Mouse (Mus musculus): ENCODE results near the gene Wrap53.
A peak's percentile ranks its signal among the peaks of the same experiment; 100 is the strongest.
"Not testable (repeated sequence)": the region's sequence is repeated elsewhere in the genome, so short reads cannot be mapped to it uniquely, and the experiment has no call there.

The Wrap53 gene

DNA sequence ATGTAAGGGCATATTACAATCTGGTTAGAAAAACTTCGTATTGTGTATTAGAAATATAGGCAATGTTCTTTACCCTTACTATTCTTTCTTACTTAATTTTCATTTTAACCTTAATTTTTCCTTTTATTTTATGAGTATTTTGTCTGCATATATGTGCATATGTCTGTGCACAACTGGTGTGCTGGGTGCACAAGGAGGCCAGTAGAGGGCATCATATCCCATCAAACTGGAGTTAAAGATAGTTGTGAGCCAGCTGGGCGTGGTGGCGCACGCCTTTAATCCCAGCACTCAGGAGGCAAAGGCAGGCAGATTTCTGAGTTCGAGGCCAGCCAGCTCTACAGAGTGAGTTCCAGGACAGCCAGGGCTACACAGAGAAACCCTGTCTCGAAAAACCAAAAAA is 49.3 kb downstream of the Wrap53 start:
- DNase-seq (ENCODE audit: low read depth): not testable (repeated sequence)

GRCm38 (mm10) chr11:69530281-69530680 is 49.8 kb downstream of the Wrap53 start:
- DNase-seq (ENCODE audit: low read depth): not testable (repeated sequence)

- no peak for DNase-seq (ENCODE audit: low read depth)
Measured at GRCm38 (mm10) chr11:69528031-69528390, 52.0 kb downstream of the Wrap53 start.

DNA sequence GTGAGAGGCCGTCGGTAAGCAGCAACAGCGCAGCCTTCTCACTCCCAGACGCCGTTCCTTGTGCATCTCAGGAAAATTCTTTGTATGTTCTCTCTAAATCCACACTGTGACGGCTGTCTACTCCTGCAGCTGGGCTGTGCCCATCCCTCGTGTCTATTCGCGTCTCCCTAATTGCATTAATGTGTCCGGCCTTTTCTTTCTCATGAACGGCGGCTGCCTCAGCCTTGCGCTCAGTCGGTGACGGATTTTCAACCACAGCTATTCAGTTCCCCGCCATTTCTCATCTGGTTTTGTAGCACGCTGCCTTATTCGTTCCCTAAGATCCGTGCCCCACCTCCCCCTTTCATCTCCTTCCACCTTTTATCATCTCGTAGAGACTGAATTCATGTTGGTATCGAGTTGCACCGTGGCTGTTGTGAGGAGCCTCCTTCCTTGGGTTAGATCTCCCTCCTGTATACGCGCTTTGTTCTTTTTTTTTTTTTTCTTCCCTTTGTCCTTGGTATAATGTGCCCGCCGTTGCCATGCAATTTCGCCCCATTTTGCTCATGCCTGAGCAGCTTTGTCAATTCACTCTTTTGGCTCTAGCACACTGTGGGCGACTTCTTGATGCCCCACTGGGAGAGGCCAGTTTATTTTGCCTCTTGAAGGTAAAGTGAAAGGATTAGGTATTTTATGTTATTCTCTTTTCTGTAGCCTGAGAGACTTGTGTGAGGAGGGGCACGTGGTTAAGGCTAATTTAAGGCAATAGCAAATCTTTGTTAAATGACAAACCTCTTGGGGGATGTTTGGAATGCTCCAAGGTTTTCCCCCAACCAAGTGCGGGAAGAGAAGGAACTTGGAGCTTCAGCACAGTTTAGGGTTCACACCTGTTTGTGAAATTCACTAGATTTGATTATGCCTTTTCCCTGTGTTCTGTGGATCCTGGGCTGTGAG is 52.7 kb downstream of the Wrap53 start:
- no peak for DNase-seq (ENCODE audit: low read depth)

DNA sequence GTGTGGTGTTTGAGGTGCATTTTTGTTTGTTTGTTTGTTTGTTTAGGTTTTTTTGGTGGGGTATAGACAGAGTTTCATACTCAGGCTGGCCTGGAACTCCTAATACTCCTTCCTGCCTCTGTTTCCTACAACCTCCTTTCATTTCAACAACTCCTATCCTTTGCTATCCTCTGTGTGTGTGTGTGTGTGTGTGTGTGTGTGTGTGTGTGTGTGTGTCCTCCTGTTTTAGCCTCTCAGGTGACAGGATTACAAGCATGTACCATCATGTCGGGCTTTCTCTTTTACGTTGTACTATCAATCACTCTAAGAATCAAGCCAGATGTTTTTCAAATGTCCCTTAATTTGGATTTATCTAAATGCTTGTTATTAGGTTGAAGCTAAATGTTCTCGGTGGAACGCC is 53.4 kb downstream of the Wrap53 start:
- DNase-seq (ENCODE audit: low read depth): no peak

DNA sequence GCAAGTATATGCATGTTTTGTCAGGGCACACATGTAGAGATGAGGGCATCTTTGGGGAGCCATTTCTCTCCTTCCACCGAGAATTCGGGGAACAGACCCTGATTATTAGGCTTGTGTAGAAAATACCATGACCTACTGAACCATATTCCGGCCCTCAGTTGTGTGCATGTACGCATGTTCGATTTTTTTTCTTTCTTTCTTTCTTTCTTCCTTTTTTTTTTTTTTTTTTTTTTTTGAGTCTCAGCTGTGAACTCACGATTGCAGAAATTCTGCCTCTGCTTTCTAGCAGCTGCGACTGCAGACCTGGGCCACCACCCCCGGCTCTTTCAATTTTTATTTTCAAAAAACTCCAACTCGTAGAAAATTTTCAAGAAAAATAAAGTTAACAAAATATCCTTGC is 54.4 kb downstream of the Wrap53 start:
- DNase-seq (ENCODE audit: low read depth): no peak

- DNase-seq (ENCODE audit: low read depth): no peak
Measured at GRCm38 (mm10) chr11:69523651-69524050, 56.4 kb downstream of the Wrap53 start.

DNA sequence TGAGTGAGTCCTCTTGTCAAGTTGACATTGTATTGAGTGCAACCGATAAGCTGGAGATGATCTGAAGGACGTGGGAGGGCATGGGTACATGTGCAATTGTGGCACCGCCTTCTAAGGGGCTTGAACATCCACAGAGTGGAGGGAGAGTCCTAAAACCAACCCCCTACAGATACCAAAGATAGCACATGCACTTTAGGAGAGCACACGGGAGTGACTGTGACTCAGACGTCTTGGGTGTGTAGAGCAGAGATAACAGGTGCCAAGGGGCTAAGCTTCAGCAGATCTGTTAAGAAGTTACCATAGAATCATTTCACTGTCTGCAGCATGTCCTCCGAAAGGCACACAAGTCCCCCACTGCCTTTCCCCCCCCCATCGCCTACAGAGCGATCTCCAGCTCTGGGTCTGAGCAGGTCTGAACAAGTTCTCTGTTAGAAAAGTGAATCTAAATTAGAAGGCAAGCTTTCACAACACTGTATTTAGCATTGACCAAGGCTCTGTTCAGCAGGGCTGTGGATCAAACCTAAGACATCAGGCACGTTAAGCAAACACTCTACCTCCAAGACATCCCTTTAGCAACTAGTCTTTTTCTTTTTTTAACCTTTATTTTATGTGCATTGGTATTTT is 58.4 kb downstream of the Wrap53 start:
- no peak for DNase-seq (ENCODE audit: low read depth)

- DNase-seq (ENCODE audit: low read depth): no peak
Measured at GRCm38 (mm10) chr11:69519976-69520375, 60.1 kb downstream of the Wrap53 start.

- no peak for DNase-seq (ENCODE audit: low read depth)
Measured at GRCm38 (mm10) chr11:69516661-69517060, 63.4 kb downstream of the Wrap53 start.

GRCm38 (mm10) chr11:69516151-69516640 is 63.9 kb downstream of the Wrap53 start:
- no peak for DNase-seq (ENCODE audit: low read depth)

- peak; percentile 27 for DNase-seq (ENCODE audit: low read depth)
Measured at GRCm38 (mm10) chr11:69513840-69514239, 66.2 kb downstream of the Wrap53 start.
